Mouse (Mus musculus) midbrain, embryonic 12.5 days (tissue): ENCODE data around the gene Polr1d. TPM values are rescaled to one million over a fixed set of nuclear protein-coding genes. Genes with fewer than 3 reads are reported as not detected.

Source experiments
- ATAC-seq: fragments of 200-750 bp; cut with Nextera tagmentation; 2 replicates; pipeline ENCODE4 v1.8.0; 2017; ENCODE audit warnings: low read depth, moderate TSS enrichment, moderate library complexity; ENCODE audit not compliant: low FRiP score
- H3K27ac ChIP-seq: fragments of 300-500 bp; sonication (generic); replicated peaks from 2 replicates; pipeline ENCODE4 v1.5.1; 2016; ENCODE audit warnings: mild to moderate bottlenecking
- H3K27me3 ChIP-seq: fragments of 300-500 bp; sonication (generic); 2 replicates; pipeline ENCODE4 v1.6.1; 2016; ENCODE audit warnings: mild to moderate bottlenecking
- H3K36me3 ChIP-seq: fragments of 300-500 bp; sonication (generic); 2 replicates; pipeline ENCODE4 v1.6.1; 2016
- H3K4me1 ChIP-seq: fragments of 300-500 bp; sonication (generic); 2 replicates; pipeline ENCODE4 v1.6.1; 2016
- H3K4me2 ChIP-seq: fragments of 300-500 bp; sonication (generic); replicated peaks from 2 replicates; pipeline ENCODE4 v1.6.1; 2016; ENCODE audit warnings: mild to moderate bottlenecking, moderate library complexity
- H3K4me3 ChIP-seq: fragments of 300-500 bp; sonication (generic); 2 replicates; pipeline ENCODE4 v1.5.1; 2016; ENCODE audit warnings: mild to moderate bottlenecking
- H3K9ac ChIP-seq: fragments of 300-500 bp; sonication (generic); replicated peaks from 2 replicates; pipeline ENCODE4 v1.6.1; 2016; ENCODE audit warnings: mild to moderate bottlenecking, moderate library complexity
- H3K9me3 ChIP-seq: fragments of 300-500 bp; sonication (generic); 2 replicates; pipeline ENCODE4 v1.6.1; 2016; ENCODE audit warnings: mild to moderate bottlenecking
- WGBS: fragments of 180-500 bp; shearing (Covaris S2); methylation state at CpG from one replicate; pipeline ENCODE4 v1.1.7; 2016; 5-methylcytosine and 5-hydroxymethylcytosine counted together
- polyA plus RNA-seq: library from polyadenylated mRNA; unstranded; fragments of >200 nt; fragmentation: Nextera tagmentation; extraction: Ambion mirVana; gene quantifications from 2 replicates; pipeline ENCODE4 v1.2.1, GENCODE M21; 2016

Polr1d gene
- polyA plus RNA-seq, 1 experiment from 2014 or later = 100 TPM

DNA sequence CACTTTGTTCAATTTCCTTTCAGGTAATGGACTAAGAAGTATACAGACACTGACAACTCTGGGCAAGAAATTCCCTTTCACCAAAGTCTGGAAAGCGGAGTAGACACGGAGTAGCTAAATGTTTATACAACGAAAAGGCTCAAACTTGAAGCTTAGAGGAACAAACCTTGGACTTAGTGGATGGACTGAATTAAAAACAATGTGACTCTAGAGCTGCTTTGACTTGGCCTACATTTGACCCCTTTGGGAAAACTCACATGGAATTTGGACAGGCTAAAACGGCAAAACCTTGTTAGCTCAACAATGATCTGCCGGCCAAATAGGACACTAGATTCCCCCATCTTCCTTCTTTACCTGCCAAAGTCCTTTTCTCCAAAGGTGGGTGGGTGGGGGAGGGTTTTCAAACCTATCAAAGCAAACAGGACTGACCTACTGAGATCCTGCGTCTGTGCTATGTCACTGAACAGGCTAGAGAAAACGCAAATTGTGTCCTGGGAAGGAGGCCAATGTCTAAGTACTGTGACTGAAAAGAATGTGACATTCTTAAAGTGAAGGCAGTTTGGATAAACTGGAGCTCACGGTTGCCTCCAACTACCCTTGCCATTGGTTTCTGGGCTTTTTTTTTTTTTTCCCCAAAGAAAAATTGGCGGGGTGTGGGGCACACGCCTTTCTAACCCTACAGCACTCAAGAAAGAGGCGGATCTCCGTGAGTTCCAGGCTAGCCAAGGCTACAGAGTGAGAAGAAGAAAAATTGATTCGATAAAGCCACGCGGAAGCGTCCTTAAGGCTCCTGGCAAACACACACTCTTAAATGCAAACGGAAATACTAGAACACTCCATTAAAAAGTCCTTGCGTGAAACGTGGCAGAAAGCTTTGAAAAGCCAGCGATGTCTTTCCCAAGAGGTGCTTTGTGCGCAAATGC, 1.5 kb upstream of the Polr1d start:
- H3K36me3 ChIP-seq = peaks cover 4% of the 10 kb centered on the region; the same call in 1 of the 2 replicates
- no peak overlapping the region for H3K27ac ChIP-seq
- peak overlapping the region; percentile 68 for H3K9ac ChIP-seq
- peak overlapping the region; percentile 81 for H3K4me3 ChIP-seq
- H3K4me1 ChIP-seq = peaks cover 20% of the 10 kb centered on the region
- no peaks in the 10 kb centered on the region for H3K9me3 ChIP-seq
- ATAC-seq = no peak
- peaks cover 10% of the 10 kb centered on the region for H3K27me3 ChIP-seq
- peak overlapping the region; percentile 94 for H3K4me2 ChIP-seq
- 19% methylated on average over 21 of the region's 21 CpGs for WGBS

DNA sequence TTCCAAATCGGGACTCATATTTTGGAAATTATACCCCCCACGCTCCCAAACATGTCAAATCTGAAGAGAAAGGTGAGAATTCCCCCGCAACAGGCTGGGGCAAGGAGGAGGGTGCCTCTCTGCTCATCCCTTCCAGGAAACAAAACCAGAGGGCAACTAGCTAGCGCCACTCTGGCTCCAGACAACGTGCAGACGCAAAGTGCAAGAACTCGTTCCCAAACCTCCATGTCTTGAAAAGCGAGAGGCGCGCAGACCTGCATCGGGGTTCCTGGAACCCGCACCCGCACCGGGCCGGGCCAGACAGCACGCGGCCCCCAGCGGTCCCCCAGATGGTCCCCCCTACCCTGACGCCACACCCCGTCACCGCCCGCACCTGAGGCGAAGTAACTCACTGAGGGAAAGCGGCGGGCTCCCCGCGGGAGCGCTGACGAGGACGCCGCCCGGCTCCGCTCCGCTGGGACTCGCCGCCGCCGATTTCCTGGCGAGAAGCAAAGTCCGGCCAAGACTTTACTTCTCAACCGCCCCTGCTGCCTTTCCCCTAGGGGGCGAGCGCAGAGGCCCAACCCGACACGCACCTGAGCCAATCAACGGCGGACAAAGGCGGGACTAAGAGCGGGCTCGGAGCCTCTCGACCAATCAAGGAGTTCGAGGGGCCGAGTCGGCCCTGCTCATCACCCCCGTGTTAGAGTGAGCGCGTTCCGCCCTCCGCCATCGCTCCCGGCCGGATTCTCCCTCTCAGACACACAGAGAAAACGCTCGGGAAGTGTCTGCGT, 638 bp upstream of the Polr1d start, which contains the start of gene Lnx2:
Gene Lnx2 (minus strand): TSS at position 561 of the 773 bp plus-strand sequence.
- Histone ChIP-seq H3K4me3 (peak within 1 kb of the TSS; percentile 81), H3K9ac (peak within 1 kb of the TSS; percentile 80), H3K4me1 (peaks cover 20% of the 10 kb centered on the region), H3K36me3 (peaks cover 4% of the 10 kb centered on the region; the same call in 1 of the 2 replicates), H3K27ac (peak within 1 kb of the TSS; percentile 86), H3K4me2 (peak within 1 kb of the TSS; percentile 94), H3K27me3 (peaks cover 10% of the 10 kb centered on the region), H3K9me3 (no peaks in the 10 kb centered on the region)
- under 1% methylated on average over 65 of the region's 65 CpGs for WGBS
- ATAC-seq = peak; percentile 99

DNA sequence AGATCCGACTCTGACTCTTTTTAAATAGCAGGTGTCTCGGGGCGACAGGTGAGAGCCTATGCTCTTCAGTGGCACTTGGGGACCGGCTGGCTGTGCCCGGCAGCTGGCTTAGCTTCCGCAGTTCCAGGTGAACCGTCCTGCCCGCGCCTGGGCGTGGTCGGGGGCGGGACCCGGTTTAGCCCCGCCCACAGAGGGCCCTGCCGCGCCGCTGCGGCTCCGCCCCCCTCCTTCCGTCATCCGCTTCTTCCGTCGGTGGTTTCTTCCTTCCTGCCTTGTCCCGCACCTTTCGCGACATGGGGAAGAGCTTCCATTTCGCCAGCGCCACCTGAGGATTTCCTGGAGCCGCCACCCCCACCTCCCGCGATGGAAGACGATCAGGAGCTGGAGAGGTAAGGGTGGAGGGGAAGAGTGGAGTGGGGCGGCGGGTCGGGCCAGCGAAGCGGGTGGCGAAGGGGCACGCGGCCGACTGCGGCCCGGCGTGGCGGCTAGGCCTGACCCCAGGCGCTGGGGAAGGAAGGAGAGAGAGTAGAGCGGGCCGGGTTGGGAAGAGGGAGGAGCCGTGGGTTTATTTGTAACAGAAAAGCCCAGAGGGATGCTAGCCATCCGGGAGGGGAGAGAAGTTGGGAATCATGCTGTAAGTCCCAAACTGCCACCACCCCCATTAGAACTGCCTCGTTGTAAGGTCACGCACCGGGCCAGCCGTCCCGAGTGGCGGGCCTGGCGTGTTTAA, 620 bp downstream of the Polr1d start:
- H3K4me2 ChIP-seq = peak overlapping the region; percentile 94
- H3K27me3 ChIP-seq = peaks cover 10% of the 10 kb centered on the region
- H3K4me1 ChIP-seq = peaks cover 20% of the 10 kb centered on the region
- peak overlapping the region; percentile 81 for H3K4me3 ChIP-seq
- under 1% methylated on average over 56 of the region's 57 CpGs for WGBS
- no peaks in the 10 kb centered on the region for H3K9me3 ChIP-seq
- ATAC-seq = peak; percentile 61
- peak overlapping the region; percentile 80 for H3K9ac ChIP-seq
- H3K27ac ChIP-seq = peak overlapping the region; percentile 86; the same call in 1 of the 2 replicates
- H3K36me3 ChIP-seq = peaks cover 4% of the 10 kb centered on the region; the same call in 1 of the 2 replicates

DNA sequence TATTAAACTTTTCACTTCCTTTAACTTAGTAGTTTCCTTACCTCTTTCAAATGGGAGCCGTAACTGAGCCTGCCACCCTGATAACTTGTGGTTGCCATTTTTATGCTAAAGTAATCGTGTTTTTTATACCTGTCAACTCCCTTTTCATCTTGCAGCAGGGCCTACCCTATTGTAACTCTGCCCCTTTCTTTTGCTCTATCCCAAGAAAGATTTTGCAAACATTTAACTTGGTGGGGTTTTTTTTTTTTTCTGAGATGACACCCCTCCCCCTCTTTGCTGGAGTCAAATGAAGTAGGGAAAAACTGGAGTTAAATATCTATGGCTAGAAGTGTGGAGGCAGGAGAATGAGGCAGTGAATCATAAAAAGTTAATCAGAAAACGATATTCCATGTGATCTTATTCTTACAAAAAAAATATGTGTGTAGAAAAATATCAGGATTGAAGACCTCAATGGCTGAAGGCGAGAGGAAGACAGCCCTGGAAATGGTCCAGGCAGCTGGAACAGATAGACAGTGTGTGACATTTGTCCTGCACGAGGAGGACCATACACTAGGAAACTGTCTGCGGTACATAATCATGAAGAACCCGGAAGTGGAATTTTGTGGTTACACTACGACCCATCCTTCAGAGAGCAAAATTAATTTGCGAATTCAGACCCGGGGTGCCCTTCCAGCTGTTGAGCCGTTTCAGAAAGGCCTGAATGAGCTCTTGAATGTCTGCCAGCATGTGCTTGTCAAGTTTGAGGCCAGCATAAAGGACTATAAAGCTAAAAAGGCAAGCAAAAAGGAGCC, 1.5 kb downstream of the Polr1d start:
- no peaks in the 10 kb centered on the region for H3K9me3 ChIP-seq
- H3K36me3 ChIP-seq = peaks cover 4% of the 10 kb centered on the region; the same call in 1 of the 2 replicates
- peak overlapping the region; percentile 94 for H3K4me2 ChIP-seq
- H3K27ac ChIP-seq = no peak overlapping the region
- 70% methylated on average over 11 of the region's 11 CpGs for WGBS
- peaks cover 20% of the 10 kb centered on the region for H3K4me1 ChIP-seq
- H3K4me3 ChIP-seq = peak overlapping the region; percentile 81
- peak overlapping the region; percentile 80 for H3K9ac ChIP-seq
- peaks cover 10% of the 10 kb centered on the region for H3K27me3 ChIP-seq
- ATAC-seq = no peak

DNA sequence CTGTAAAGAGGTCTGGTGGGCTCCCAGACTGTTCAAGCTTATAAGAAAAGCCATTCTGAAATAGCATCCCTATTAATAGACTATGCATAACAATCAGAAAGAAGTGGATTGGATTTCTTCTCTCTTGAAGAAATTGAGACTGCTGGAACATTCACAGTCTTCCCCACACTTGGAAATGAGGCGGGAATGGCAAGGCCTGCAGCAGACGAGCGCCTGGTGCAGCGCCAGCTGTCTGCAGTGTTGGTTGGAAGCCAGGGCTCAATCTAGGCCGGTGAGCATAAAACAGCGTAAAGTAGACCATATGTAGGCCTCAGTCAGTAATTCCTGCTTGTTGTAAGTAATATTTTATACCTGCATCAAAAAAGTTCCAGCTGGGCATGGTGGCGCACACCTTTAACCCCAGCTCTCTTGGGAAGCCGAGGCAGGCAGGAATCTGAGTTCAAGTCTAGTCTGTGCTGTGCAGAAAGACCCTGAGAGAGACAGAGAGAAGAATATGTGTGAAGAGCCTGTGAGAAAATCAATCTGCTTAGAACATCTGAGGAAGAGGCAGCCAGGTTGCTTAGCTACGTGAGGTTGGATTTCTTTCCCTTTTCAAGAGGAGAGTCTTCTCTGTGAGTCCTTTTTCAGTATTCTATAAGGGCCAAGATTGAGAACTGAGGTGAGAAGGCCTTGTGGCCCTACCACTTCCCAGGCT, 8.5 kb downstream of the Polr1d start:
- H3K9me3 ChIP-seq = no peaks in the 10 kb centered on the region
- H3K4me2 ChIP-seq = no peak overlapping the region
- H3K27ac ChIP-seq = no peak overlapping the region
- H3K9ac ChIP-seq = no peak overlapping the region
- ATAC-seq = no peak
- H3K27me3 ChIP-seq = no peaks in the 10 kb centered on the region
- 96% methylated on average over 9 of the region's 9 CpGs for WGBS
- H3K4me1 ChIP-seq = no peaks in the 10 kb centered on the region
- 0 out of 2 replicates have a peak, but pooled peaks cover 4% of the 10 kb centered on the region for H3K36me3 ChIP-seq
- H3K4me3 ChIP-seq = no peak overlapping the region

DNA sequence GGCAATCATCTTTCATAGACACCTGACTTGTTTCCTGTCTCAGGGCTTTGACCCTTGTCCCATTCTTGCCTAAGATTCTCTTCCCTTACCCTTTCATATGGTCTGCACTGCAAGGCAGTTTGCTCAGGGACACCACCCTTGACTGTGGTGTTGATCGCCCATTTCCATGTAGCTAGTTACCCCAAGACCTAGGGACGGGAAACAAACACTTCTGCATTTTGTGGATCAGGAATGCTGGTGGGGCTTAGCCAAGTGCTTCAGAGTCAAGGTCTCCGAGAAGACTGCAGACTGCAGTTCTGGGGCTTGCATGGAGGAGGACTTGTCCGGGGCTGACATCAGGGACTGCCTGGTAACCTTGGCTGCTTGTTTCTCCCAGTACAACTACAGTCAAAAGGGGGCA, 10.0 kb downstream of the Polr1d start:
- ATAC-seq = no peak
- Histone ChIP-seq H3K4me1 (no peaks in the 10 kb centered on the region), H3K4me3 (no peak overlapping the region), H3K4me2 (no peak overlapping the region), H3K27me3 (no peaks in the 10 kb centered on the region), H3K36me3 (0 out of 2 replicates have a peak, but pooled peaks cover 4% of the 10 kb centered on the region), H3K27ac (no peak overlapping the region), H3K9me3 (no peaks in the 10 kb centered on the region), H3K9ac (no peak overlapping the region)
- 95% methylated on average over 4 of the region's 4 CpGs for WGBS

DNA sequence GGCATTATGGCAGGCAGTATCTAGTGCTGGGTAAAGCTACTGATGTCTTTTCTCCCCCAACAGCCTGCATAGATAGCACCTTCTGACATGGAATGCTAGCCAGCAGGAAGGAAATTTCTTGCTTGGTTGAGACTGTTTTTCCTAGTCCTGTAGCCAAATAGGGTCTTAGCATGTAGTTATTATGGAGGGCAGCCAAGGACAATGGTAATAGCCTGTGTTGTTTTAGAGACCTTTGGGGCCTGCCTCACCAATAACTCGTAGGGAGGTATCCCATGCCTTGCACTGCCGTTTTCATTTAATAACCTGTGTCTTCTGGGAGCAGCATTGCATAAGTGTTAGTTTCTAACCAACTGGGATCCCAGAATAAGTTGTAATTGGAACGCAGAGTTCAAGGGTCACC, 13.0 kb downstream of the Polr1d start:
- Histone ChIP-seq H3K27me3 (no peaks in the 10 kb centered on the region), H3K36me3 (0 out of 2 replicates have a peak, but pooled peaks cover 8% of the 10 kb centered on the region), H3K4me2 (no peak overlapping the region), H3K4me3 (no peak overlapping the region), H3K4me1 (no peaks in the 10 kb centered on the region), H3K9me3 (no peaks in the 10 kb centered on the region), H3K9ac (no peak overlapping the region), H3K27ac (no peak overlapping the region)
- ATAC-seq = no peak
- 87% methylated on average over 3 of the region's 3 CpGs for WGBS

DNA sequence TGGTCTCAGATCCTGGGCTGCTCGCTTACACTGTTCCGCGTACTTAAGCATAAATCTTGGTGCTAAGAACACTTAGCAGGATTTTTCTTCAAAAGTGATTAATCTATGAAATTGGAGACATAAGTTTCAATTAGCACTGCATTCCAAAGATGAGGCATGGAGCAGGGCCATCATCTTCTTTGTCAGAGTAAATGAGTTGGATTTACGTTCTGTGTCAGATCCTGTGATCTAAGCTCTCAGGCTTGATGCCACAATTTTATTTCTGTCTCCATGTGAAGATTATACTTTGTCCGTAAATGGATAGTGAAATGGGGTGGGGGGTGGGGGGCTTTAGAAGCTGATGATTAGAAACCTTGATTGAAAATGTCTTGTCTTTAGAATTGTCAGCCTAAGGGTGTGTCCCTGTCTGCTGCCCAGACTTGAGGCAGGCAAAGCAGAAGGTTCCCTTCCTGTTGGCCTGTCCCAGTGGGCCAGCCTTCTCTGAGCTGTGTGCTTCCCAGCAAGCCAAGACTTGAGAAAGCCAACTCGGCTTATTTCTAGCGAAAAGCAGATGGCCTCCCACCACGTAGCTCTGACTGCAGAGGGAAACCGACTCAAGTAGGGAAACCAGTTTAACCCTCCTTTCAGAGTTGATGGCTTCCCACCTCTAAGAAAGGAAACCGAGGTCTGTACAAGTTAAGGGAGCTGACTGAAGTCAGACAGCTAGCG, 13.6 kb downstream of the Polr1d start:
- Histone ChIP-seq H3K4me2 (no peak overlapping the region), H3K36me3 (0 out of 2 replicates have a peak, but pooled peaks cover 8% of the 10 kb centered on the region), H3K27ac (no peak overlapping the region), H3K27me3 (no peaks in the 10 kb centered on the region), H3K4me3 (no peak overlapping the region), H3K4me1 (no peaks in the 10 kb centered on the region), H3K9me3 (no peaks in the 10 kb centered on the region), H3K9ac (no peak overlapping the region)
- ATAC-seq = no peak
- 89% methylated on average over 11 of the region's 11 CpGs for WGBS

DNA sequence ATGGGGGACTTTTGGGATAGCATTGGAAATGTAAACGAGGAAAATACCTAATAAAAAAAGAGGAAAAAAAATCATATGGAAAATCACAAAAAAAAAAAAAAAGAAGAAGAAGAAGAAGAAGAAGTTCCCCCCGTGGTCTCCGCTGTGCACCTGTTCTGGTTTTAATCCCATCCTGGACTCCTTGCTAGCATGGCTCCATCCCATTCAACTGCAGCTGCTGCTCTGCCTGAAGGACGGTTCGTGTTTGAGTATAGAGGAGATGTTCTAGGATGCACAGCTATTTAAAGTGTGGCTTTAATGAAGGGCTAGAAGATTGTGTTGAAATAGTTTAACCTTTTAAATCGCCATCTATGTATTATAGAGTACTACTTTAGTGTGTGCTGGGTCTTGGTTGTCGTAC, 15.6 kb downstream of the Polr1d start:
- Histone ChIP-seq H3K27ac (no peak overlapping the region), H3K27me3 (no peaks in the 10 kb centered on the region), H3K36me3 (0 out of 2 replicates have a peak, but pooled peaks cover 11% of the 10 kb centered on the region), H3K4me2 (no peak overlapping the region), H3K4me3 (no peak overlapping the region), H3K9ac (no peak overlapping the region), H3K4me1 (no peaks in the 10 kb centered on the region), H3K9me3 (no peaks in the 10 kb centered on the region)
- WGBS = 93% methylated on average over 7 of the region's 7 CpGs
- ATAC-seq = no peak

DNA sequence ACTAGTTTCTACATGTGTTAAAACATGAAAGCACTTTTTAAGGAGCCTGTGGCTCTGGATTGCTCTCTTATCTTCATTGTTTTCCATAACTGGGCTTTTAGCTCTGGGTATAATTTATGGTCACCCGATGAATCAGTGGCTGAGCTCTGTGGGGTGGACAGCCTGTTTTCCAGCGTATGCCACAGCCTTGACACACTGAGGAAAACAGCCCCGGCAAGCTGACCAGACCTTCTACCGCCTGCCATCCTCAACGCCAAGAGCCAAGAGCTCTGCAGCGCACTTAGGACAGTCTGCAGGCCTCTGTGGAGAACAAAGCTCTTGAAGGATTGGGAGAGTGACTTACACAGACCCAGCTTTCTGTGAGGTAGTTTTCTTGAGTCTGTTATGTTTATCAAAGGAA, 17.4 kb downstream of the Polr1d start:
- Histone ChIP-seq H3K9ac (no peak overlapping the region), H3K27ac (no peak overlapping the region), H3K27me3 (no peaks in the 10 kb centered on the region), H3K4me1 (no peaks in the 10 kb centered on the region), H3K36me3 (peaks cover 17% of the 10 kb centered on the region; the same call in 1 of the 2 replicates), H3K4me2 (no peak overlapping the region), H3K9me3 (no peaks in the 10 kb centered on the region), H3K4me3 (no peak overlapping the region)
- no peak for ATAC-seq
- WGBS = 94% methylated on average over 6 of the region's 6 CpGs
